ENCODE assay signal across 8 mouse cellular contexts in genomic region chr13:107888231-107888555, GRCm38 (mm10).
DNase-seq lines count a peak whose midpoint lies in the region; ATAC-seq and TF ChIP-seq lines count a peak whose summit lies in the region.

No protein-coding gene starts in this region.

- H3K9ac ChIP-seq in kidney, embryonic 14.5 days (ENCODE audit: low read depth, low read length): peak overlapping the region; percentile 97
- H3K9ac ChIP-seq in hindbrain, embryonic 13.5 days: peak overlapping the region; percentile 99
- peak overlapping the region; percentile 86 for H3K9ac ChIP-seq in midbrain, embryonic 15.5 days

- no peak for ATAC-seq in kidney, embryonic 14.5 days (ENCODE audit: low FRiP score, low TSS enrichment)
- ATAC-seq in hindbrain, embryonic 13.5 days (ENCODE audit: low FRiP score): no peak
- ATAC-seq in midbrain, embryonic 15.5 days (replicated peaks): no peak
- no peak for ATAC-seq in megakaryocyte-erythroid progenitor cell, adult 5-6 weeks (replicated peaks; ENCODE audit: low FRiP score, low TSS enrichment, poor library complexity, severe bottlenecking)

- H3K36me3 ChIP-seq in kidney, embryonic 14.5 days (ENCODE audit: control insufficient read depth, insufficient read depth, low read length): no peaks in the 10 kb centered on the region
- no peaks in the 10 kb centered on the region for H3K36me3 ChIP-seq in hindbrain, embryonic 13.5 days
- no peaks in the 10 kb centered on the region for H3K36me3 ChIP-seq in midbrain, embryonic 15.5 days (replicated peaks)

- under 1% methylated on average over 9 of the region's 9 CpGs for WGBS in kidney, embryonic 14.5 days
- 6% methylated on average over 9 of the region's 9 CpGs for WGBS in bone marrow, adult 2 months
- 0% methylated on average over 9 of the region's 9 CpGs for WGBS in hindbrain, embryonic 13.5 days
- WGBS in midbrain, embryonic 15.5 days: 0% methylated on average over 9 of the region's 9 CpGs

- TF ChIP-seq POLR2A in bone marrow, adult 2 months (IDR thresholded peaks at IDR 0.05; ENCODE audit: borderline replicate concordance, control insufficient read depth, low read depth, low read length): no peak

- no peak for TF ChIP-seq CTCF in bone marrow, adult 2 months (IDR thresholded peaks at IDR 0.05; ENCODE audit: control insufficient read depth, insufficient read depth, low read length)

- peak overlapping the region; percentile 81 for H3K4me2 ChIP-seq in kidney, embryonic 14.5 days (replicated peaks; ENCODE audit: low read depth, low read length)
- H3K4me2 ChIP-seq in hindbrain, embryonic 13.5 days: peak overlapping the region; percentile 70
- peak overlapping the region; percentile 72 for H3K4me2 ChIP-seq in midbrain, embryonic 15.5 days

- no peaks in the 10 kb centered on the region for H3K27me3 ChIP-seq in kidney, embryonic 14.5 days (ENCODE audit: control insufficient read depth, insufficient read depth, low read length)
- H3K27me3 ChIP-seq in hindbrain, embryonic 13.5 days: no peaks in the 10 kb centered on the region
- no peaks in the 10 kb centered on the region for H3K27me3 ChIP-seq in midbrain, embryonic 15.5 days (replicated peaks)

- DNase-seq in kidney, adult 11 months: no peak
- no peak for DNase-seq in thymus, postnatal 10 days (ENCODE audit: low spot score in 2 of 2)
- DNase-seq in layer of hippocampus, postnatal 14 days (ENCODE audit: low spot score in 2 of 2): no peak

- peak overlapping the region; percentile 76 for H3K27ac ChIP-seq in kidney, embryonic 14.5 days (ENCODE audit: low read depth, low read length)
- no peak overlapping the region; the same call in 1 of the 2 replicates for H3K27ac ChIP-seq in bone marrow, adult 2 months (ENCODE audit: control insufficient read depth, insufficient read depth, low read depth, low read length, poor library complexity)
- H3K27ac ChIP-seq in hindbrain, embryonic 13.5 days: peak overlapping the region; percentile 99
- H3K27ac ChIP-seq in midbrain, embryonic 15.5 days: peak overlapping the region; percentile 98

- peak overlapping the region; percentile 94 for H3K4me3 ChIP-seq in kidney, embryonic 14.5 days (ENCODE audit: low read length)
- H3K4me3 ChIP-seq in bone marrow, adult 2 months (replicated peaks; ENCODE audit: control insufficient read depth, low read depth, low read length): peak overlapping the region; percentile 90
- peak overlapping the region; percentile 98 for H3K4me3 ChIP-seq in hindbrain, embryonic 13.5 days
- peak overlapping the region; percentile 79 for H3K4me3 ChIP-seq in midbrain, embryonic 15.5 days

- peaks cover 26% of the 10 kb centered on the region for H3K4me1 ChIP-seq in kidney, embryonic 14.5 days (ENCODE audit: control insufficient read depth, insufficient read depth, low read length)
- no peaks in the 10 kb centered on the region for H3K4me1 ChIP-seq in bone marrow, adult 2 months (ENCODE audit: control insufficient read depth, insufficient read depth, low read length)
- peaks cover 39% of the 10 kb centered on the region for H3K4me1 ChIP-seq in hindbrain, embryonic 13.5 days (replicated peaks)
- peaks cover 38% of the 10 kb centered on the region for H3K4me1 ChIP-seq in midbrain, embryonic 15.5 days

- H3K9me3 ChIP-seq in kidney, embryonic 14.5 days (ENCODE audit: control insufficient read depth, low read length): no peaks in the 10 kb centered on the region
- H3K9me3 ChIP-seq in hindbrain, embryonic 13.5 days: no peaks in the 10 kb centered on the region
- no peaks in the 10 kb centered on the region for H3K9me3 ChIP-seq in midbrain, embryonic 15.5 days
